1 mouse cellular context compared by ENCODE assay signal in genomic region chr1:105663171-105663961, GRCm38 (mm10).
TF ChIP-seq lines count a peak whose summit lies in the region.

TSS of gene Pign (minus strand) at chr1:105663677.
TSS of gene Relch (plus strand) at chr1:105663861.

TF ChIP-seq in CH12.LX, 34 proteins besides CTCF, POLR2A, EP300 and RAD21 (continued from another document):
- TF ChIP-seq ZC3H11A (IDR thresholded peaks at IDR 0.05; ENCODE audit: low read depth, low read length) (no peak), MYC (IDR thresholded peaks at IDR 0.05; ENCODE audit: low read depth, low read length) (peak; percentile 75; the same call in 1 of the 2 replicates), HCFC1 (IDR thresholded peaks at IDR 0.05; ENCODE audit: low read depth, low read length) (peak; percentile 49; the same call in 1 of the 2 replicates), USF2 (conservative IDR thresholded peaks at IDR 0.05; ENCODE audit: low read depth, low read length) (no peak), TBP (conservative IDR thresholded peaks at IDR 0.05; ENCODE audit: low read depth, low read length) (0 out of 2 replicates have a peak, but pooled peaks have one; percentile 61), CHD2 (IDR thresholded peaks at IDR 0.05; ENCODE audit: low read length) (peak; percentile 99), KAT2A (IDR thresholded peaks at IDR 0.05; ENCODE audit: insufficient replicate concordance, low read length) (0 out of 2 replicates have a peak, but pooled peaks have one; percentile 55), E2F4 (IDR thresholded peaks at IDR 0.05; ENCODE audit: insufficient replicate concordance, low read depth, low read length) (no peak), ZKSCAN1 (IDR thresholded peaks at IDR 0.05; ENCODE audit: borderline replicate concordance, low read depth, low read length) (no peak), TCF12 (IDR thresholded peaks at IDR 0.05; ENCODE audit: low read depth, low read length) (peak; percentile 56), PAX5 (IDR thresholded peaks at IDR 0.05; ENCODE audit: low read length) (no peak), MXI1 (IDR thresholded peaks at IDR 0.05; ENCODE audit: low read depth, low read length) (peak; percentile 77), SIN3A (IDR thresholded peaks at IDR 0.05; ENCODE audit: low read length) (peak; percentile 90), MAX (IDR thresholded peaks at IDR 0.05; ENCODE audit: low read length) (peak; percentile 75; the same call in 1 of the 2 replicates), CHD1 (IDR thresholded peaks at IDR 0.05; ENCODE audit: low read depth, low read length) (peak; percentile 48; the same call in 1 of the 2 replicates), NELFE (IDR thresholded peaks at IDR 0.05; ENCODE audit: low read depth, low read length) (peak; percentile 83), GABPA (IDR thresholded peaks at IDR 0.05; ENCODE audit: insufficient replicate concordance, low read depth, low read length) (no peak), USF1 (IDR thresholded peaks at IDR 0.05; ENCODE audit: low read depth, low read length) (no peak), MAFK (IDR thresholded peaks at IDR 0.05; ENCODE audit: insufficient replicate concordance, low read length) (no peak)
